Mouse (Mus musculus) frontal cortex, postnatal 14 days (tissue): ENCODE results near the gene Cpn2.

ENCODE experiments used
- DNase-seq, 2 experiments: peaks; one replicate each; pipeline ENCODE4 v3.0.0; 2022; ENCODE audit warnings: low spot score in 2 of 2

Cpn2 gene

GRCm38 (mm10) chr16:30280676-30281297, 13.5 kb upstream of the Cpn2 start:
- DNase-seq = no peak

GRCm38 (mm10) chr16:30278406-30278805, 11.1 kb upstream of the Cpn2 start:
- no peak for DNase-seq

- DNase-seq = no peak
These were observed 8.4 kb upstream of the Cpn2 start for GRCm38 (mm10) chr16:30275558-30276340.

- no peak for DNase-seq
These were observed 5.8 kb upstream of the Cpn2 start for GRCm38 (mm10) chr16:30273065-30273464.

GRCm38 (mm10) chr16:30271941-30272595, 4.8 kb upstream of the Cpn2 start:
- DNase-seq = no peak

GRCm38 (mm10) chr16:30271223-30271761, 4.0 kb upstream of the Cpn2 start:
- no peak for DNase-seq

GRCm38 (mm10) chr16:30266561-30266960, 738 bp downstream of the Cpn2 start:
- no peak for DNase-seq

- DNase-seq = no peak
These were observed 1.7 kb downstream of the Cpn2 start for GRCm38 (mm10) chr16:30265611-30266010.

GRCm38 (mm10) chr16:30263156-30263555, 4.1 kb downstream of the Cpn2 start:
- no peak for DNase-seq

- peak in 1 of 2 experiments; percentile 69 for DNase-seq
These were observed 4.6 kb downstream of the Cpn2 start for GRCm38 (mm10) chr16:30262664-30263063.

- no peak for DNase-seq
These were observed 5.1 kb downstream of the Cpn2 start for GRCm38 (mm10) chr16:30262157-30262556.

- DNase-seq = no peak
These were observed 6.0 kb downstream of the Cpn2 start for GRCm38 (mm10) chr16:30261341-30261740.

- DNase-seq = no peak
These were observed 7.2 kb downstream of the Cpn2 start for GRCm38 (mm10) chr16:30260012-30260635.

GRCm38 (mm10) chr16:30259444-30259843, 7.9 kb downstream of the Cpn2 start:
- no peak for DNase-seq

- no peak for DNase-seq
These were observed 8.9 kb downstream of the Cpn2 start for GRCm38 (mm10) chr16:30258441-30258840.

- no peak for DNase-seq
These were observed 9.6 kb downstream of the Cpn2 start for GRCm38 (mm10) chr16:30257718-30258117.

GRCm38 (mm10) chr16:30255061-30255460, 12.2 kb downstream of the Cpn2 start:
- no peak for DNase-seq

- DNase-seq = no peak
These were observed 13.4 kb downstream of the Cpn2 start for GRCm38 (mm10) chr16:30253900-30254299.

- DNase-seq = no peak
These were observed 13.9 kb downstream of the Cpn2 start for GRCm38 (mm10) chr16:30253374-30253773.

GRCm38 (mm10) chr16:30252003-30252418, 15.3 kb downstream of the Cpn2 start:
- DNase-seq = peak; percentile 29 to 74

GRCm38 (mm10) chr16:30244037-30244700, 23.1 kb downstream of the Cpn2 start:
- no peak for DNase-seq
